Mouse (Mus musculus) left cerebral cortex, adult 18-20 months (tissue): ENCODE measurements around the gene Krt84. TPM values are rescaled to one million over a fixed set of nuclear protein-coding genes. Genes with fewer than 3 reads are reported as not detected.
A peak's percentile ranks its signal among the peaks of the same experiment; 100 is the strongest.

Source experiments
- DNase-seq, 2 experiments: peaks; one replicate each; pipeline ENCODE4 v3.0.0; 2021 to 2022; ENCODE audit warnings: low spot score in 2 of 2, mixed read lengths in 1 of 2
- microRNA-seq, 2 experiments: library from miRNA; unstranded; fragments of <30 nt; microRNA quantifications; one replicate each; pipeline ENCODE4 v1.2.0; 2021
- total RNA-seq, 2 experiments: library from RNA; stranded (reverse); gene quantifications; 2 replicates each; pipeline ENCODE4 v1.2.3; 2021

Krt84 gene
- total RNA-seq, 2 experiments from 2014 or later, result not detected

- DNase-seq, result peak in 1 of 2 experiments; percentile 10
Observed at GRCm38 (mm10) chr15:101497181-101497580, 35.4 kb downstream of the Krt84 start.

- DNase-seq, result no peak
Observed at GRCm38 (mm10) chr15:101495266-101495665, 37.4 kb downstream of the Krt84 start.

- no peak for DNase-seq
Observed at GRCm38 (mm10) chr15:101494203-101494602, 38.4 kb downstream of the Krt84 start.

- no peak for DNase-seq
Observed at GRCm38 (mm10) chr15:101493713-101494112, 38.9 kb downstream of the Krt84 start.

- DNase-seq, result no peak
Observed at GRCm38 (mm10) chr15:101492718-101493117, 39.9 kb downstream of the Krt84 start.

GRCm38 (mm10) chr15:101491431-101491830, 41.2 kb downstream of the Krt84 start, which contains the start of gene Krt83:
Gene Krt83, minus strand, starts transcription at chr15:101491512.
- no peak for DNase-seq

GRCm38 (mm10) chr15:101485911-101486635, 46.5 kb downstream of the Krt84 start:
- peak; percentile 28 to 55 for DNase-seq

GRCm38 (mm10) chr15:101484939-101485338, 47.7 kb downstream of the Krt84 start:
- DNase-seq, result no peak

- no peak for DNase-seq
Observed at GRCm38 (mm10) chr15:101483646-101484045, 49.0 kb downstream of the Krt84 start.

GRCm38 (mm10) chr15:101482056-101482455, 50.6 kb downstream of the Krt84 start:
- no peak for DNase-seq

- DNase-seq, result no peak
Observed at GRCm38 (mm10) chr15:101479666-101480060, 53.0 kb downstream of the Krt84 start.

- peak; percentile 44 to 58 for DNase-seq
Observed at GRCm38 (mm10) chr15:101479007-101479665, 53.5 kb downstream of the Krt84 start.

Small RNAs within 50 kb of the gene (microRNA-seq; reads per million reads assigned to microRNA genes)
- gene Gm44393 (0 reads per million in 2 experiments), gene Gm44460 (0 reads per million in 2 experiments)

Other genes starting within 250 kb of the Krt84 start
- 10 to 100 TPM; 45.5 to 53.6 TPM for gene Atg101, start 248.5 kb downstream of the Krt84 start, total RNA-seq
- under 1 TPM; 0.40 to 0.42 TPM for gene 6030408B16Rik, start 239.6 kb downstream of the Krt84 start, total RNA-seq
- 1 to 10 TPM; 2.2 to 3.3 TPM for gene Krt80, start 162.7 kb downstream of the Krt84 start, total RNA-seq
- gene Krt7, start 121.8 kb downstream of the Krt84 start, total RNA-seq, result not detected
- under 1 TPM in 1 of 2 experiments, not detected in 1; 0.21 TPM for gene Krt87, start 94.0 kb downstream of the Krt84 start, total RNA-seq
- not detected for gene Krt88, start 85.1 kb downstream of the Krt84 start, total RNA-seq
- not detected for gene Krt81, start 69.1 kb downstream of the Krt84 start, total RNA-seq
- gene Krt86, start 59.3 kb downstream of the Krt84 start, total RNA-seq, result not detected
- gene Krt83, start 41.3 kb downstream of the Krt84 start, total RNA-seq, result not detected
- gene Gm49425, start 15.6 kb downstream of the Krt84 start, total RNA-seq, result not detected
- not detected for gene Krt82, start 17.8 kb upstream of the Krt84 start, total RNA-seq
- gene Krt90, start 30.1 kb upstream of the Krt84 start, total RNA-seq, result not detected
- gene Krt75, start 41.1 kb upstream of the Krt84 start, total RNA-seq, result not detected
- not detected for gene Gm5414, start 95.4 kb upstream of the Krt84 start, total RNA-seq
- gene Gm5478, start 114.6 kb upstream of the Krt84 start, total RNA-seq, result not detected
- gene Krt6b, start 147.5 kb upstream of the Krt84 start, total RNA-seq, result not detected
- not detected for gene Krt6a, start 161.5 kb upstream of the Krt84 start, total RNA-seq
- gene Krt5, start 180.1 kb upstream of the Krt84 start, total RNA-seq, result not detected
- not detected for gene Krt71, start 210.3 kb upstream of the Krt84 start, total RNA-seq